Mouse (Mus musculus) spleen, adult 18-20 months (tissue): Measurements from ENCODE around the gene Atat1.

Experiments used
- DNase-seq, 2 experiments: peaks; one replicate each; pipeline ENCODE4 v3.0.0; 2022; ENCODE audit warnings: mixed read lengths in 2 of 2

The Atat1 gene

GRCm38 (mm10) chr17:35873774-35874519 lies 35.9 kb downstream of the Atat1 start:
- peak; percentile 74 to 85 for DNase-seq

DNA sequence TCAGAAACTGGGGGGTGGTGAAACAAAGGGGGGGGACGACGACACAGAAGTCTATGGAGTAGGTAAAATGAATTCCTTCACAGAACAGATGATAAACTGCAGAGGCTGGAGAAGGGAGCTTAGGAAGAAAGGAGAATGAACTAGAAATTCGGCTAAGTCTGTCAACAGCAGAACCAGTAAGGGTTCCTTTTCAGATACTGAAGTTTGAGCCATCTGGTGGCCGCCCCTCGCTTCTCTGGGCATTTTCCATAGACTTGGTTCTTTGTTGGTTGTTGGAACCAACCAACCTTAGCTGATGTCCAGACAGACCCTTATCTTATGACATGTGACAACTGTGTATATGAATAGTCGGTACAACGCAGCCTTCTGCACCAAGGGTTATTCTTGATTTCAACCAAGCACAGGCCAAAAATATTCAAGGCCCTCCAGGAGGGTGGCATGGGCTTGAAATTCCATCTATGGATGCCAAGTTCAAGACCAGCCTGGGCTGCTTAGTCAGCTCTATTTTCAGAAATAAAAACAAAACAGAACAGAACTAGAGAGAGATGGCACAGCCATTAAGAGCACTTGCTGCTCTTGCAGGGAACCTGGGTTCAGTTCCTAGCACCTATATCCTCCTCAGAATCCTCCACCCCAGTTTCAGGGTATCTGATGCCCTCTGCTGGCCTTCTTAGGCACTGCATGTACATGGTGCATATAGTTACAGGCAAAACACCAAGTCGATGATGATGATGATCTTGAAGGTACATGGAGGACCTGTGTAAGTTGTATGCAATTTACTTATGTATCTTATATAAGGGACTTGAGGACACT lies 38.8 kb downstream of the Atat1 start:
- peak in 1 of 2 experiments; percentile 46 for DNase-seq

- peak; percentile 76 to 82 for DNase-seq
These were observed 39.6 kb downstream of the Atat1 start for GRCm38 (mm10) chr17:35870151-35870883.

GRCm38 (mm10) chr17:35869346-35870067 lies 40.4 kb downstream of the Atat1 start:
- DNase-seq = peak in 1 of 2 experiments; percentile 38

DNA sequence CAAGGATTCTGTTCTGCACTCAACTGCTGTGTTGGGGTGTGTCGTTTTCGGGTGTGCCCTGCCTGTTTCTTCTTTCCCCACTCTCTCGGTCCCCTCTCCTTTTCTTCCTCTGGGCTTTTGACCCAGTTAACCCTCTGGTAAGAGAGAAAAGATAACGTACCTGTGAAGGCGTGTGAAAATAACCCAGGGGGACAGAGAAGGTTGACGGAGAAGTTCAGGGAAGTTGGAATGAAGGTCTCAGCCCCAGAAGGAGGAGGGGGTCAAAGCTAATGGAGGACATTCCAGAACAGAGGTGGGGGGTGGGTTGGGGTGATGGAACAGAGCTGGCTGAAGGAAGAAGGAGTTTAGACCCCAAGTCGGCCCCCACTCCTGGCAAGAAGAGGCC lies 40.9 kb downstream of the Atat1 start:
- DNase-seq = no peak

DNA sequence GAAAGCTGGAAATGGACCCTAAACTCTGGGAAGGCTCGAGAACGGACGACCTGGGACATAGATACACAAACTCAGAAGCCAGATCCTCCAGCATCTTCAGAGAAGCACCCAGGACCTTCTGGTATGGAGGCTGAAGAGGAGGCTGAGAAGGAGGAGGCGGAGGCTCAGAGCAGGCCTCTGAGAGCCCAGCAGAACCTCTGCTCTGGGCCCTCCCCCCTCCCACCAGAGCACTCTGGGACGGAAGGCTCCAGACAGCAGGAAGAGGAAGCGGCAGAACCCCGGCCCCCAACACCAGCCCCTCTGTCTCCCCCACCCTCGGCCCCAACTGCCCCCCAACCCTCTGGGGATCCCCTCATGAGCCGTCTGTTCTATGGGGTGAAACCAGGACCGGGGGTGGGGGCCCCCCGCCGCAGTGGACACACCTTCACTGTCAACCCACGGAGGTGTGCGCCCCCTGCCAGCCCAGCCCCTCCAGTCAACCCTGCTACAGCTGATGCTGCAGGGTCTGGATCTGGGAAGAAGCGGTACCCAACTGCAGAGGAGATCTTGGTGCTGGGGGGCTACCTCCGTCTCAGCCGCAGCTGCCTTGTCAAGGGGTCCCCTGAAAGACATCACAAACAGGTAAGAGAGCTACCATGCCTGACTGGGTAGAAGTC lies 41.6 kb downstream of the Atat1 start:
- peak; percentile 59 to 70 for DNase-seq

DNA sequence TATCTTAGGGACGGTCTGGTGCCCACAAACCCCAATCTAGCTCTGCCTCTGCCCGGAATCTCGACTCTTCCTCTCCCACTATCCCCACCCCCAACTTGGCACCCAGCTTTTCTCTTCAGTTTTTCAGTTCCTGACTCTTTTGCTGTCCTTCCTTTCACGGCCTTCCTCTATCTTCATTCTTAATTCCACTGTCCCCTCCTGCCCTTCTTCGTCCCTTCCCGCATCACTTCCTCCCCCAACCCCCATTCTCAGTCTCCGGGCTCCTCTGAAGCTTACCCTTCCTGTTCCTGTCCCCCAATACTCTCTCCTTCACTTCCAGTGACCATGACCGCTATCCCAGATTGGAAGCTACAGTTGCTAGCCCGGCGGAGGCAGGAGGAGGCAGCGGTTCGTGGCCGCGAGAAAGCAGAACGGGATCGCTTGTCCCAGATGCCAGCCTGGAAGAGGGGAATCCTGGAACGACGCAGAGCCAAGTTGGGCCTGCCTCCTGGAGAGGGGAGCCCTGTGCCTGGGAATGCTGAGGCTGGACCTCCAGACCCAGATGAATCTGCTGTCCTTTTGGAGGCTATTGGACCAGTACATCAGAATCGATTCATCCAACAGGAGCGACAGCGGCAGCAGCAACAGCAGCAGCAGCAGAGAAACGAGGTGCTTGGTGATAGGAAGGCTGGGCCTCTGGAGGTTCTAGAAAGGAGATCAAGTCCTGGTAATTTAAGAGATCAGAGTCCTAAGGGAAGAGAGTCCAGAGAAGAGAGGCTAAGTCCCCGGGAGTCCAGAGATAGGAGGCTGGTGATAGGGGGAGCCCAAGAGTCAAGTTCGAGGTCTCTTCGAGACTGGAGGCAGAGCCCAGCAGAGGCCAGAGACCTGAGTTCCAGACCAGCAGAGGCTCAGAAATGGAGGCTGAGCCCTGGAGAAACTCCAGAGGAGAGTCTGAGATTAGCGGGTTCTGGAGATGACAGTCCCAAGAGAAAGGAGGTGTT lies 42.7 kb downstream of the Atat1 start:
- peak; percentile 50 to 77 for DNase-seq

- DNase-seq = peak; percentile 72 to 81
These were observed 43.5 kb downstream of the Atat1 start for GRCm38 (mm10) chr17:35866281-35866831.

DNA sequence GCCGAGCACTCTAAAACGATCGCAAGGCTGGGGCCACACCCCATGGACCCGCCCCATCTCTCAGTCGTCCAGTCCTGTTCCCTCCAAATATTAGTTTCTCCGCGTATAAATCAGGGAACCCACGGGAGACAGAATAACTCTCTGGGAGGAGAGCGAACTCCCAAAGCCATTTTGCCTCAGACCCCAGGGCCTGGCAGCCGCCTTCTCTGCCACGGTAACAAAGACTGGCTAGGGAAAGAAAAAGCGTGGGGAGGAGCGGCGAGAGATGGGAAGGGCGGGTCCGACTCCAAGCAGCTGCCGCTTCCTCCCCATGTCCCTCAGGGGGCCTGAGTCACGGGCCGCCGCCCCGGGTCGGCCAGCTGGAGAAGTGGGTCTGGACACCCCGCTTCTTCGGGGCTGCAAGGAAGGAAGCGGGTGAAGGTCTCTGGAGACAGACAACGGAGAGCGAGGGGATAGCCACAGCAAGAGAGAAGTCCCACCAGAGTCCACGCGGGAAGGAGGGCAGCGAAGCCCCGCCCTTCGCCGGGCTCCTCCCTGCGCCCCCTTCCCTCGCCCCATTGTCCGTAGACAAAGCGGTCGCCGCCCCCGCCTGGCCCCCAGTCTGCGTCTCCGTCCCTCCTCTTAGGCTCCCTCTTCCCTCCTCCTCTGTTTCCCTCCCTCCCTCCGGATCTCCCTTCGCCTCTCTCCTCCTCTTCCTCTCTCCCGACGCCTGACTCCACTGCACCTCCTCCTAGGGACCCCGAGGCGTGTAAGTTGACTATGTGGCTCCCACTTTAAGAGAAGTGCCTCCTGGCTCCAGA lies 44.2 kb downstream of the Atat1 start, which contains the start of gene Ppp1r18:
Gene Ppp1r18, plus strand, starts transcription at position 113 of the 800 bp plus-strand sequence.
- DNase-seq = peak; percentile 68 to 70

GRCm38 (mm10) chr17:35864832-35865353 lies 45.0 kb downstream of the Atat1 start:
- no peak for DNase-seq

DNA sequence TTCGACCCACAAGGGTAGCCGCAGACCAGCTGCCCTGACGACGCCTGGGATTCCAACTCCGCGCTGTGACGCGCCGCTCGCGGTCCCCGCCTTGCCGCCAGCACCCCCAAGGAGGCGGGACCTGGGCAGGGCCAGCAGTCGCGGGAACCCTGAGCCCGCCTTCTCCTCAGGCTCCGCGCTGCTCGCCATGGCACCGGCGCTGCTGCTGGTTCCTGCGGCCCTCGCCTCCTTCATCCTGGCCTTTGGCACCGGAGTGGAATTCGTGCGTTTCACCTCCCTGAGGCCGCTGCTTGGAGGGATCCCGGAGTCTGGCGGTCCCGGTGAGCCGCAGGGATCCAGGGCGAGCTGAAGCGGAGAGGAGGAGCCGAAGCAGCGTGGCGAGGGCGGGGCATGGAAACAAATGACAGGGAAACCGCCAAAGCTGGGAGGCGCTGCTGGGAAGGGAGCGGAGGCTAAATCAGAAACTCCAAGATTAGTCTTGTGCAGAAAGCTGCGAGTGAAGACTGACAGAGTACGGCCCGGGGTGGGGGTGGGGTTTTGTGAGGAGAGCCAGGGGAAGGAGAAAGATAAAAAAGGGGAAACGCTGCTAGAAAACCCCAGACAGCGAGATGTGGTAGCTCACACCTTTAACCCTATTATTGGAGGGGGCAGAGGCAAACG lies 48.5 kb downstream of the Atat1 start, which contains the start of gene Nrm:
Gene Nrm, plus strand, starts transcription at position 121 of the 660 bp plus-strand sequence.
- DNase-seq = peak; percentile 75 to 83

GRCm38 (mm10) chr17:35860831-35861197 lies 49.1 kb downstream of the Atat1 start:
- no peak for DNase-seq

DNA sequence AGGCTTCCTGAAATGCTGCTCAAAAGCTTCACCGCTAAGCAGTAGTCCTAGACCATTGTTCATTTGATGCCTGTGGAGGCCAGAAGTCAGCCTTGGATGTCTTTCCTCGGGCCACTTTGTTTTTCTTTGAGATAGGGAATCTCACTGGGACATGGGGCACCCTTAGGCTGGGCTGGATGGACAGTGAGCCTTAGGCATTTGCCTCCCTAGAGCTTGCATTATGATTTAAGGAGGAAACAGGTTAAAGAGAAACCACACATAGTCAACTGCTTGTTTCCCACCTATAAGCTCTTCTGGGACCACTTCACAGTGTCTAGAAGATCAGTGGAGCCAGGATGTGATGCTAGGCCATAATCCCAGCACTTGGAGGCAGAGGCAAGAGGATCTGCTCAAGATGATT lies 50.0 kb downstream of the Atat1 start:
- DNase-seq = no peak

DNA sequence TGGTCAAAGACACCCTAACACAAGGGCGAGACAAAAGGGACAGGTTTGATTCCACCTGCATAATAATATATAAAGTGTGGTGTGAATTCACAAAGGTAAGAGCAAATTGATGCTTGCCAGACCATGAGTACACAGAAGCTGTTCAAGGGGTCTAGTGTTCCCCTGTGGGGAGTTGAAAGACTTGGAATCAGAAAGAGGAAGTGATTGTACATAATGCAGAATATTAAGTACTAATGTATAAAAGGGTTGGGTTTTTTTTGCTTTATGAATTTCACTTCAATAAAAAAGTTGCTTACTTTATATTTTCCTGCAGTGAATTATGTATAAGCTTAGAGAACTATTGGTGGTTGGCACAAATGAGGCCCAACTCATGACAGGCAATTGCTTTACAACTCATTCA lies 50.5 kb downstream of the Atat1 start:
- no peak for DNase-seq

- no peak for DNase-seq
These were observed 58.9 kb downstream of the Atat1 start for GRCm38 (mm10) chr17:35850974-35851373.

GRCm38 (mm10) chr17:35848112-35848511 lies 61.8 kb downstream of the Atat1 start:
- DNase-seq = no peak
